Mouse (Mus musculus) midbrain, embryonic 12.5 days (tissue): ENCODE measurements around the gene Pcyox1. TPM values are rescaled to one million over a fixed set of nuclear protein-coding genes. Genes with fewer than 3 reads are reported as not detected.

ENCODE experiments used
- ATAC-seq: fragments of 200-750 bp; cut with Nextera tagmentation; 2 replicates; pipeline ENCODE4 v1.8.0; 2017; ENCODE audit warnings: low read depth, moderate TSS enrichment, moderate library complexity; ENCODE audit not compliant: low FRiP score
- H3K27ac ChIP-seq: fragments of 300-500 bp; sonication (generic); replicated peaks from 2 replicates; pipeline ENCODE4 v1.5.1; 2016; ENCODE audit warnings: mild to moderate bottlenecking
- H3K27me3 ChIP-seq: fragments of 300-500 bp; sonication (generic); 2 replicates; pipeline ENCODE4 v1.6.1; 2016; ENCODE audit warnings: mild to moderate bottlenecking
- H3K36me3 ChIP-seq: fragments of 300-500 bp; sonication (generic); 2 replicates; pipeline ENCODE4 v1.6.1; 2016
- H3K4me1 ChIP-seq: fragments of 300-500 bp; sonication (generic); 2 replicates; pipeline ENCODE4 v1.6.1; 2016
- H3K4me2 ChIP-seq: fragments of 300-500 bp; sonication (generic); replicated peaks from 2 replicates; pipeline ENCODE4 v1.6.1; 2016; ENCODE audit warnings: mild to moderate bottlenecking, moderate library complexity
- H3K4me3 ChIP-seq: fragments of 300-500 bp; sonication (generic); 2 replicates; pipeline ENCODE4 v1.5.1; 2016; ENCODE audit warnings: mild to moderate bottlenecking
- H3K9ac ChIP-seq: fragments of 300-500 bp; sonication (generic); replicated peaks from 2 replicates; pipeline ENCODE4 v1.6.1; 2016; ENCODE audit warnings: mild to moderate bottlenecking, moderate library complexity
- H3K9me3 ChIP-seq: fragments of 300-500 bp; sonication (generic); 2 replicates; pipeline ENCODE4 v1.6.1; 2016; ENCODE audit warnings: mild to moderate bottlenecking
- WGBS: fragments of 180-500 bp; shearing (Covaris S2); methylation state at CpG from one replicate; pipeline ENCODE4 v1.1.7; 2016; 5-methylcytosine and 5-hydroxymethylcytosine counted together
- polyA plus RNA-seq: library from polyadenylated mRNA; unstranded; fragments of >200 nt; fragmentation: Nextera tagmentation; extraction: Ambion mirVana; gene quantifications from 2 replicates; pipeline ENCODE4 v1.2.1, GENCODE M21; 2016

Pcyox1 gene
- polyA plus RNA-seq, 1 experiment from 2014 or later: 128 TPM

- no peaks in the 10 kb centered on the region for H3K27me3 ChIP-seq
Measured at GRCm38 (mm10) chr6:86418711-86419110, 21.8 kb upstream of the Pcyox1 start.

GRCm38 (mm10) chr6:86406306-86406705 lies 9.4 kb upstream of the Pcyox1 start:
- peak overlapping the region; percentile 74 for H3K4me2 ChIP-seq

More at GRCm38 (mm10) chr6:86418711-86419110, 21.8 kb upstream of the Pcyox1 start:
- Histone ChIP-seq H3K9me3 (no peaks in the 10 kb centered on the region), H3K36me3 (peaks cover 84% of the 10 kb centered on the region), H3K27ac (no peak overlapping the region), H3K9ac (no peak overlapping the region), H3K4me1 (no peaks in the 10 kb centered on the region), H3K4me2 (no peak overlapping the region), H3K4me3 (no peak overlapping the region)
- no peak for ATAC-seq
- 94% methylated on average over 6 of the region's 6 CpGs for WGBS

GRCm38 (mm10) chr6:86404996-86405395 lies 8.0 kb upstream of the Pcyox1 start:
- Histone ChIP-seq H3K27ac (peak overlapping the region; percentile 100), H3K9ac (peak overlapping the region; percentile 98), H3K4me3 (peak overlapping the region; percentile 87), H3K9me3 (no peaks in the 10 kb centered on the region), H3K27me3 (0 out of 2 replicates have a peak, but pooled peaks cover 4% of the 10 kb centered on the region), H3K4me1 (peaks cover 16% of the 10 kb centered on the region), H3K4me2 (peak overlapping the region; percentile 74), H3K36me3 (peaks cover 10% of the 10 kb centered on the region; the same call in 1 of the 2 replicates)
- ATAC-seq: no peak
- WGBS: under 1% methylated on average over 11 of the region's 11 CpGs

More at GRCm38 (mm10) chr6:86406306-86406705, 9.4 kb upstream of the Pcyox1 start:
- no peak for ATAC-seq
- Histone ChIP-seq H3K27ac (no peak overlapping the region), H3K4me1 (peaks cover 13% of the 10 kb centered on the region), H3K9ac (peak overlapping the region; percentile 39; the same call in 1 of the 2 replicates), H3K4me3 (peak overlapping the region; percentile 30), H3K36me3 (peaks cover 10% of the 10 kb centered on the region; the same call in 1 of the 2 replicates), H3K9me3 (no peaks in the 10 kb centered on the region), H3K27me3 (no peaks in the 10 kb centered on the region)

- Histone ChIP-seq H3K4me1 (peaks cover 13% of the 10 kb centered on the region), H3K9ac (peak within 1 kb of the TSS; percentile 98), H3K27ac (peak within 1 kb of the TSS; percentile 100), H3K9me3 (no peaks in the 10 kb centered on the region), H3K27me3 (0 out of 2 replicates have a peak, but pooled peaks cover 4% of the 10 kb centered on the region), H3K4me2 (peak within 1 kb of the TSS; percentile 74), H3K36me3 (0 out of 2 replicates have a peak, but pooled peaks cover 6% of the 10 kb centered on the region), H3K4me3 (peak within 1 kb of the TSS; percentile 87)
- ATAC-seq: peak; percentile 95
- under 1% methylated on average over 62 of the region's 62 CpGs for WGBS
Measured at GRCm38 (mm10) chr6:86404100-86404861, 7.3 kb upstream of the Pcyox1 start, which contains the start of gene Tia1. TSS of gene Tia1 (plus strand) at chr6:86404219.

GRCm38 (mm10) chr6:86403728-86404099 lies 6.8 kb upstream of the Pcyox1 start:
- Histone ChIP-seq H3K27ac (peak overlapping the region; percentile 100), H3K9ac (0 out of 2 replicates have a peak overlapping the region, but pooled peaks have one; percentile 20), H3K9me3 (no peaks in the 10 kb centered on the region), H3K36me3 (0 out of 2 replicates have a peak, but pooled peaks cover 6% of the 10 kb centered on the region), H3K4me1 (peaks cover 13% of the 10 kb centered on the region), H3K27me3 (0 out of 2 replicates have a peak, but pooled peaks cover 4% of the 10 kb centered on the region), H3K4me2 (peak overlapping the region; percentile 74), H3K4me3 (peak overlapping the region; percentile 87)
- peak; percentile 63 for ATAC-seq
- WGBS: under 1% methylated on average over 15 of the region's 15 CpGs

- H3K4me1 ChIP-seq: peaks cover 13% of the 10 kb centered on the region
- 0 out of 2 replicates have a peak overlapping the region, but pooled peaks have one; percentile 20 for H3K9ac ChIP-seq
- WGBS: 40% methylated on average over 12 of the region's 12 CpGs
- H3K4me3 ChIP-seq: peak overlapping the region; percentile 87
- H3K4me2 ChIP-seq: peak overlapping the region; percentile 74
- no peak overlapping the region for H3K27ac ChIP-seq
- no peaks in the 10 kb centered on the region for H3K9me3 ChIP-seq
- H3K36me3 ChIP-seq: 0 out of 2 replicates have a peak, but pooled peaks cover 3% of the 10 kb centered on the region
- 0 out of 2 replicates have a peak, but pooled peaks cover 4% of the 10 kb centered on the region for H3K27me3 ChIP-seq
- no peak for ATAC-seq
Measured at GRCm38 (mm10) chr6:86402681-86403607, 6.0 kb upstream of the Pcyox1 start.

GRCm38 (mm10) chr6:86400972-86401371 lies 4.0 kb upstream of the Pcyox1 start:
- Histone ChIP-seq H3K9me3 (no peaks in the 10 kb centered on the region), H3K9ac (no peak overlapping the region), H3K4me2 (peak overlapping the region; percentile 25), H3K27ac (no peak overlapping the region), H3K4me3 (peak overlapping the region; percentile 17; the same call in 1 of the 2 replicates), H3K4me1 (peaks cover 8% of the 10 kb centered on the region), H3K36me3 (no peaks in the 10 kb centered on the region), H3K27me3 (0 out of 2 replicates have a peak, but pooled peaks cover 4% of the 10 kb centered on the region)
- 6% methylated on average over 9 of the region's 9 CpGs for WGBS
- ATAC-seq: no peak

- no peaks in the 10 kb centered on the region for H3K9me3 ChIP-seq
- H3K4me2 ChIP-seq: no peak overlapping the region
- H3K4me3 ChIP-seq: no peak overlapping the region
- H3K27me3 ChIP-seq: 0 out of 2 replicates have a peak, but pooled peaks cover 4% of the 10 kb centered on the region
- no peaks in the 10 kb centered on the region for H3K36me3 ChIP-seq
- ATAC-seq: no peak
- no peak overlapping the region for H3K9ac ChIP-seq
- 86% methylated on average over 2 of the region's 2 CpGs for WGBS
- H3K4me1 ChIP-seq: peaks cover 18% of the 10 kb centered on the region
- H3K27ac ChIP-seq: no peak overlapping the region
Measured at GRCm38 (mm10) chr6:86399995-86400394, 3.0 kb upstream of the Pcyox1 start.

- no peak overlapping the region for H3K9ac ChIP-seq
- no peak overlapping the region for H3K4me3 ChIP-seq
- no peak overlapping the region for H3K27ac ChIP-seq
- H3K36me3 ChIP-seq: peaks cover 5% of the 10 kb centered on the region
- peaks cover 26% of the 10 kb centered on the region for H3K4me1 ChIP-seq
- H3K9me3 ChIP-seq: no peaks in the 10 kb centered on the region
- no peak for ATAC-seq
- 0 out of 2 replicates have a peak, but pooled peaks cover 4% of the 10 kb centered on the region for H3K27me3 ChIP-seq
- whole genome bisulfite sequencing: 75% methylated on average over 2 of the region's 2 CpGs
- H3K4me2 ChIP-seq: no peak overlapping the region
Measured at GRCm38 (mm10) chr6:86398986-86399385, 2.0 kb upstream of the Pcyox1 start.

GRCm38 (mm10) chr6:86397257-86397980 lies 465 bp upstream of the Pcyox1 start:
- peak overlapping the region; percentile 91; the same call in 1 of the 2 replicates for H3K27ac ChIP-seq
- H3K4me2 ChIP-seq: peak overlapping the region; percentile 70
- H3K4me1 ChIP-seq: peaks cover 29% of the 10 kb centered on the region
- H3K36me3 ChIP-seq: peaks cover 11% of the 10 kb centered on the region
- peak overlapping the region; percentile 91 for H3K4me3 ChIP-seq
- WGBS: 8% methylated on average over 14 of the region's 14 CpGs
- H3K27me3 ChIP-seq: 0 out of 2 replicates have a peak, but pooled peaks cover 4% of the 10 kb centered on the region
- no peaks in the 10 kb centered on the region for H3K9me3 ChIP-seq
- ATAC-seq: no peak
- H3K9ac ChIP-seq: peak overlapping the region; percentile 90

GRCm38 (mm10) chr6:86395969-86396368 lies 985 bp downstream of the Pcyox1 start:
- Histone ChIP-seq H3K27ac (peak overlapping the region; percentile 91), H3K27me3 (0 out of 2 replicates have a peak, but pooled peaks cover 4% of the 10 kb centered on the region), H3K36me3 (peaks cover 26% of the 10 kb centered on the region), H3K4me1 (peaks cover 29% of the 10 kb centered on the region), H3K9ac (peak overlapping the region; percentile 90), H3K4me2 (peak overlapping the region; percentile 70), H3K9me3 (no peaks in the 10 kb centered on the region), H3K4me3 (peak overlapping the region; percentile 91)
- no peak for ATAC-seq
- 40% methylated on average over 10 of the region's 10 CpGs for WGBS
